Mouse (Mus musculus): ENCODE results near the gene Pex3.

DNA sequence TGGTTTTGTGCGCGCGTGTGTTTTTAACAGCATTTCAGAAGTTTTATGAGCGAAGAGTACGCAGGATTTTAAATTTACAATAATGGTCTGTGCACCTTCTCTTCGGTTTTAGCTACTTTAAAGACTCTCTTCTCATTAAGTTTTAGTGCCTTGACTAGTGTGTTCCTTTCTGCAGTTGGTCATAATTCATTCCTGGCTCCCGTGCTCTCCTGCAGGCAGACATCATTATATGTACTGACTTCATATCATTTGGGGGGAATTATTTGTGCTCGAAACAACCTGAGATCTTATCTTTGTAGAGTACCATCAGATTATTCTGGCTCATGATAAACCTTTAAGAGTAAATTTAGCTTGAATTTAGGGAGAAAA, 12.1 kb upstream of the Pex3 start:
- TF ChIP-seq HCFC1 (IDR thresholded peaks at IDR 0.05; ENCODE audit: borderline replicate concordance, insufficient read depth, low read length) (no peak), MAFK (IDR thresholded peaks at IDR 0.05; ENCODE audit: insufficient read depth, low read depth, low read length) (no peak), ZC3H11A (IDR thresholded peaks at IDR 0.05; ENCODE audit: borderline replicate concordance, low read depth, low read length) (no peak), ZNF384 (IDR thresholded peaks at IDR 0.05; ENCODE audit: low read depth, low read length) (no peak)
